Mouse (Mus musculus): ENCODE measurements around the gene Dcakd. TPM values are rescaled to one million over a fixed set of nuclear protein-coding genes. Genes with fewer than 3 reads are reported as not detected.
A peak's percentile ranks its signal among the peaks of the same experiment; 100 is the strongest.

Dcakd gene
- polyA plus RNA-seq, 1 experiment from 2014 or later, result 220 TPM

DNA sequence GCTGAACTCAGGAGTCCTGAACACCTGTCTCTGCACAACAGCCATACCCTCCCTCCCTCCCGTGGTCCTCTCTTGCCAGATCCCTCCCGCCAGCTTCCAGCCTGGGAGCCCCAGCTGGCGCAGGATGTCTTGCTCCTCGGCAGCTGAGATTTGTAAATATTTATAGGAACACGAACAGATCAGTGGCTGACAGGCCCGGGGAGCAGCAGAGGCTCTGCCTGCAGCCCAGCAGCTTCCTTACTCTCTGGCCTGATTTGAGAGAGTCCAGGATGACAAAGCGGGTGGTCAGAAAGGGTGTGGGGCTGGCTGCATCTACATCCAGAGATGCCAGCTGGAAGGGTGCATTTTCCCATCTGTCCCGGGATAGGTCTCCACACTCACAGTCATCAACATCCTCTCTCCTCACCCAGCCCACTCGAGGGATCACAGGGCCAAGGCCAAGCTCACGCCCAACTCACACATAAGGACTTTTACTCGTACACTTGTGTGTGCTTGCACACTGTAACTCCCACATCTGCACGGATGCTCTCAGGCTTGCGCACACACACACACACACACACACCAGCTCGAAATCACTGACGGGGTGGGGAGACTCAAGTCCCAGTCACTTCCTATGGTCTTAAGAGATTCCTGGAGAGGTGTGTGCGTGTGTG is 71.0 kb downstream of the Dcakd start:
- ATAC-seq (no peak), DNase-seq (ENCODE audit: low spot score) (peak; percentile 52)
- Histone ChIP-seq H3K4me3 (ENCODE audit: low read depth, low read length) (no peak overlapping the region), H3K9me3 (replicated peaks; ENCODE audit: control insufficient read depth, low read length) (no peaks in the 10 kb centered on the region), H3K27ac (ENCODE audit: low read depth, low read length) (peak overlapping the region; percentile 18; the same call in 1 of the 2 replicates), H3K36me3 (ENCODE audit: control insufficient read depth, insufficient read depth, low read length) (no peaks in the 10 kb centered on the region), H3K9ac (ENCODE audit: low read length) (no peak overlapping the region; the same call in 1 of the 2 replicates), H3K27me3 (replicated peaks; ENCODE audit: control insufficient read depth, insufficient read depth, low read length) (no peaks in the 10 kb centered on the region), H3K4me1 (ENCODE audit: control insufficient read depth, insufficient read depth, low read length) (peaks cover 5% of the 10 kb centered on the region; the same call in 1 of the 2 replicates), H3K4me2 (ENCODE audit: low read length) (no peak overlapping the region)
- WGBS, result 60% methylated on average over 16 of the region's 16 CpGs

DNA sequence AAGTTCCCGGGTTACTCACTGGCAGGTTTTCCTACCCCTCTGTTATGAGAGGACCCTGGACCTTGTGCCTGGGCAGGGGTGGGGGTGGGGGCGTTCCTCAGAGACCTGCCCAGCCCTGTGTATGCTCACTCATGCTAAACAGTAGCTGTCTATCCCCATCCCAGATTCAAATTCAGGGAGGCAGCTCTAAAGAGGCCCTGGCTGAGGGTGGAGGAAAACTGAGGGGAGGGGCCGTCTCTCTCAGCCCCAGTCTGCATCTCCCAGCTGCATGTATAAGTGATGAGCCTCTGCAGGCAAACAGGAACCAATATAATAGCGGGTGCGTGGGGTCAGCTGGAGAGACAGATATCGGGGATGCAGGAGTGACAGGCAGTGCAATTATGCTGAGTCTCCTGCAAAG is 75.2 kb downstream of the Dcakd start:
- Histone ChIP-seq H3K27me3 (replicated peaks; ENCODE audit: control insufficient read depth, insufficient read depth, low read length) (peaks cover 6% of the 10 kb centered on the region; the same call in 1 of the 2 replicates), H3K36me3 (ENCODE audit: control insufficient read depth, insufficient read depth, low read length) (no peaks in the 10 kb centered on the region), H3K4me3 (ENCODE audit: low read depth, low read length) (no peak overlapping the region), H3K4me1 (ENCODE audit: control insufficient read depth, insufficient read depth, low read length) (peaks cover 11% of the 10 kb centered on the region), H3K27ac (ENCODE audit: low read depth, low read length) (no peak overlapping the region), H3K9ac (ENCODE audit: low read length) (no peak overlapping the region), H3K9me3 (replicated peaks; ENCODE audit: control insufficient read depth, low read length) (no peaks in the 10 kb centered on the region), H3K4me2 (ENCODE audit: low read length) (no peak overlapping the region)
- DNase-seq (ENCODE audit: low spot score), result no peak
- WGBS, result 23% methylated on average over 6 of the region's 6 CpGs
- peak; percentile 64 for ATAC-seq

DNA sequence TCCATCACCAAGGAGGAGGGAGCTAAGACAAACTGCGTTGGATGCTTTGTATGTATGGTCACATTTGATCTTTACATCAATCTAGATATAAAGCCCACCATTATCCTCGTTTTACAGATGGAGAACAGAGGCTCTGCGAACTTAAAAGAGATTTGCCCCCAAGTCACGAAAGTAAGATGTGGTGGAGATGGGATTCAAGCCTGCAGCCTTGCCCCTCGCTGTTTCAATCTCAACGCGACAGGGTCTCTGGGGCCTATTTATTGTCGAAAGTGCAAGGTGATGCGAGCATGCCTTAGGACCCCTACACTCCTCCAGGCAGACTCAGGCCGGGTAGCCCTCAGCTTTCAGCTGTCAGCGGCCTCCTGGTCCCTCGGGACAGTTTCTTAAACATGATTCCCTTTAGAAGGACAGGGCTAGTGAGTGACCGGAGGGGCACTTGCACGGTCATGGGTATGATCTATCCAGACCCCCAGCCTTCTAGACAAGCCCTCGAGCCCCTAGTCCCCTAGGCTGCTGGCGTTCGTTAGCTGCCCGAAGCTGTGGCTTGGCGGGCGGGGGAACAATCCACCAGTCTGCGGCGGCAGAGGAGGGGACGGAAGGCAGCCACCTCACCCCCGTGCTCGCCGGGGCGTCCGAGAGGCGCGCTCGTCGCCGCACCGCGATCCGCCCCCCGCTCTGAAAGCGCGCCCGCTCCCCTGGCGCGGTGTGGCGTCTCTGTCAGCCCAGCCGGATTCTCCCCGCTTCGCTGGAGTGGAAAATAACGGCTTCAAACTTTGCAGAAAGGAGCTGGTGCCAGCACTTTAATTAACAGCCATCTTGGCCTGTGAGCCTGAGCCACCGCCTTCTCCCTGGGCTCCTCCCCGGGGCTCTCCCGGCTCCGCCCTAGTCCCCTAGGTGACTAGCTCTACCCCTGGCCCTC is 79.8 kb downstream of the Dcakd start:
- WGBS, result 2% methylated on average over 47 of the region's 51 CpGs
- Histone ChIP-seq H3K36me3 (ENCODE audit: control insufficient read depth, insufficient read depth, low read length) (no peaks in the 10 kb centered on the region), H3K27ac (ENCODE audit: low read depth, low read length) (peak overlapping the region; percentile 14; the same call in 1 of the 2 replicates), H3K4me3 (ENCODE audit: low read depth, low read length) (peak overlapping the region; percentile 37), H3K9me3 (replicated peaks; ENCODE audit: control insufficient read depth, low read length) (no peaks in the 10 kb centered on the region), H3K27me3 (replicated peaks; ENCODE audit: control insufficient read depth, insufficient read depth, low read length) (peaks cover 41% of the 10 kb centered on the region), H3K4me2 (ENCODE audit: low read length) (peak overlapping the region; percentile 72), H3K9ac (ENCODE audit: low read length) (peak overlapping the region; percentile 58), H3K4me1 (ENCODE audit: control insufficient read depth, insufficient read depth, low read length) (peaks cover 21% of the 10 kb centered on the region)
- ATAC-seq (peak; percentile 35; the same call in 1 of the 2 replicates), DNase-seq (ENCODE audit: low spot score) (peak; percentile 77)

DNA sequence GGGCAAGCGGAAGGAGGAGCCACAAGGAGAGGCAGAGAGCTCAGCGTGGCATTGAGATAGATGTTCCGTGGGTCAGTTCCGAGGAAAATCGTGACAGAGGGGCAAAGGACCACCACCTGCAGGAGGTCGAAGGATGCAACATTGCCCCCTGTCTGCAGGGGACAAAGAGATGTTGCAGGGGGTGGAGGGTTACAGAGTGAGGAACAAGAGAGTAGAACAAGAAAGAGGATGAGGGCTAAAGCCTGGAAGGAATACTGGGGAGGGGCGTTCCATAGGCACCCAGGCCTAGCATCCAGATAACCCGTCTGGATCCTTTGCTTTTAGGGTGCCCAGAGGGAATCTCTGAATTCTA is 81.2 kb downstream of the Dcakd start:
- H3K4me3 ChIP-seq (ENCODE audit: low read depth, low read length), result peak overlapping the region; percentile 36; the same call in 1 of the 2 replicates
- ATAC-seq (peak; percentile 30; the same call in 1 of the 2 replicates), DNase-seq (ENCODE audit: low spot score) (no peak)
- H3K9ac ChIP-seq (ENCODE audit: low read length), result no peak overlapping the region
- H3K4me1 ChIP-seq (ENCODE audit: control insufficient read depth, insufficient read depth, low read length), result peaks cover 21% of the 10 kb centered on the region
- 10% methylated on average over 8 of the region's 8 CpGs for WGBS
- no peaks in the 10 kb centered on the region for H3K9me3 ChIP-seq (replicated peaks; ENCODE audit: control insufficient read depth, low read length)
- H3K27ac ChIP-seq (ENCODE audit: low read depth, low read length), result no peak overlapping the region
- H3K36me3 ChIP-seq (ENCODE audit: control insufficient read depth, insufficient read depth, low read length), result no peaks in the 10 kb centered on the region
- peaks cover 41% of the 10 kb centered on the region for H3K27me3 ChIP-seq (replicated peaks; ENCODE audit: control insufficient read depth, insufficient read depth, low read length)
- peak overlapping the region; percentile 60 for H3K4me2 ChIP-seq (ENCODE audit: low read length)

DNA sequence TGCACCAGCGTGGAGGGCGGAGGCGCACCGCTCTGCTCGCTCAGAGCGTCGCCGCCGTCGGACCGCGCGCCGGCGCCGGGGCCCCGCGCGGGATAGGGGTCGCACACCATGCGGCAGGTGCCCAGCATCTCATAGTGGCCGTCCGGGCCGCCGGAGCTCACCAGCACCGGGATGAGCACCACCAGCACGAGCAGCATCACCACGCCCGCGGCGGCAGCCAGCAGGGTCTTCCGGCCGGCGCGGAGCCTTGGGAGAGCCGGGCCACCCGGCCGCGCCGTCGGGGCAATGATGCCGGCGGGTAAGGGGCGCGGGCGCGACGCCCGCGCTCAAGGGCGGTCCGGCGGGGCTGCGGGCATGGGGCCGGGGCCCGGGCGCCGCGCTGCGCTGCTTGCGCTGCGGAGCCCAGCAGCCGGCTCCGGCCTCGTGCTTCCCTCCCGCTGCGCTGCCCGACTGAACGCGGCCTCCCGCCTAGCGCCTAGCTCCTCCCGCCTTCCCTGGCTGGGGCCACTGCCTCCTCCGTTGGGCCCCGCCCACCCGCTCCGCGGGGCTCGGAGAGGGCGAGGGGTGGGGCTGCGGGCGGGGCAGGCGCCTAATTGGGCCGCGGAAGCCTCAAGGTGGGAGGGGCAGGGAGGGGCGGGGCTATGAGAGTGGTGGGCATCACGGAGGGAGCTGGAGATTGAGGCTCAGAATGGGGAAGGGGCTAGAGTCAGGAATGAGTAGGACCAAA is 81.7 kb downstream of the Dcakd start, which contains the start of gene C1ql1:
Gene C1ql1, minus strand, starts transcription at position 424 of the 727 bp plus-strand sequence.
- Histone ChIP-seq H3K27me3 (replicated peaks; ENCODE audit: control insufficient read depth, insufficient read depth, low read length) (peaks cover 41% of the 10 kb centered on the region), H3K36me3 (ENCODE audit: control insufficient read depth, insufficient read depth, low read length) (no peaks in the 10 kb centered on the region), H3K4me3 (ENCODE audit: low read depth, low read length) (peak within 1 kb of the TSS; percentile 36), H3K4me2 (ENCODE audit: low read length) (peak within 1 kb of the TSS; percentile 60), H3K9ac (ENCODE audit: low read length) (peak within 1 kb of the TSS; percentile 37; the same call in 1 of the 2 replicates), H3K27ac (ENCODE audit: low read depth, low read length) (no peak within 1 kb of the TSS), H3K4me1 (ENCODE audit: control insufficient read depth, insufficient read depth, low read length) (peaks cover 21% of the 10 kb centered on the region), H3K9me3 (replicated peaks; ENCODE audit: control insufficient read depth, low read length) (no peaks in the 10 kb centered on the region)
- WGBS, result under 1% methylated on average over 72 of the region's 87 CpGs
- DNase-seq (ENCODE audit: low spot score) (peak; percentile 91), ATAC-seq (peak; percentile 86)

DNA sequence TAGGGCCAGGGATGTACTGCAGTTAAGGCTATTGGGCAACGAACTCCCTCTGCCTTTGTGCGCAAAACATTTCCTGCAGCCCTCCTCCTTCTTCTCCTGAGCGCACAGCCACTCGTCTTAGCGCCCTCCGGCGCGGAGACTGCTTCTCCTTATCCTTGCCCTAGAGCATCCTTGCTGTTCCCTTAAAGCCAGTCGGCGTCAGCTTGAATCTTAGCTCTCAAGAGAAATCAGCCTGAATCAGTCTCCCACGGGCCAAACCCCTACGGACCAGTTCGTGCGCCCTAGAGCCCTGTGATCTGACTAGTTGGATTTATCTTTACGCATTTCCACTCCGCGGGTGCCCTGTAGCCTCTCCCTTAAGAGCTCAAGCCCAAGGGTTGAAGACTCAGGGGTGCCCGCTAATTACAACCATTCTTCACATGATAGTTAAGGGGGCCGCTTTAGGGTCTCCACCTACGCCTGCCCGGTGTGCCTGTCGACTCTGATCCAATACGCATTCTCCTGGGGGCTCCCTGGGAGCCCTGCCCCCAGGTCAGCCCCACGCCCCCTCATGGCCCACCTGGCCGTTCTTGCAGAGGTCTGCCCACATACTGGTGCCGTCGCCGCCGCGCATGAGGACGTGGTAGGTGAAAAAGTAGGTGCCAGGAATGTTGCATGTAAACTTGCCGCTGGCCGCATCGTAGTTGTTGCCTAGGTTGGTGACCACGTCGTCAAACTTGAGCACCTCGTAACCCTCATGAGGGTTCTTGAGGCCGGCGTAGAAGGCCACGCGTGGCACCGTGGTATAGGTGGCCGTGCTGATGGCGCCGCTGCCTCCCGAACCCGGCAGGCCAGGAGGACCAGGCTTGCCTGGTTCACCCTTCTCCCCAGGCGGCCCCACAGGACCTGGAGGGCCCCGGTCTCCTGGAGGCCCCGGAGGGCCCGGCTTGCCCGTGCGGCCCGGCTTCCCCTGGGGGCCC is 82.5 kb downstream of the Dcakd start:
- peak overlapping the region; percentile 60 for H3K4me2 ChIP-seq (ENCODE audit: low read length)
- H3K27me3 ChIP-seq (replicated peaks; ENCODE audit: control insufficient read depth, insufficient read depth, low read length), result peaks cover 41% of the 10 kb centered on the region
- ATAC-seq (no peak), DNase-seq (ENCODE audit: low spot score) (no peak)
- peak overlapping the region; percentile 36 for H3K4me3 ChIP-seq (ENCODE audit: low read depth, low read length)
- no peak overlapping the region; the same call in 1 of the 2 replicates for H3K9ac ChIP-seq (ENCODE audit: low read length)
- no peaks in the 10 kb centered on the region for H3K9me3 ChIP-seq (replicated peaks; ENCODE audit: control insufficient read depth, low read length)
- 1% methylated on average over 47 of the region's 54 CpGs for WGBS
- peaks cover 21% of the 10 kb centered on the region for H3K4me1 ChIP-seq (ENCODE audit: control insufficient read depth, insufficient read depth, low read length)
- no peak overlapping the region for H3K27ac ChIP-seq (ENCODE audit: low read depth, low read length)
- H3K36me3 ChIP-seq (ENCODE audit: control insufficient read depth, insufficient read depth, low read length), result no peaks in the 10 kb centered on the region
